Mouse (Mus musculus) T-helper 17 cell (primary cell): ENCODE data around the gene Kng1.
"Not testable (repeated sequence)": the region's sequence is repeated elsewhere in the genome, so short reads cannot be mapped to it uniquely, and the experiment has no call there.

Experiments used
- in situ Hi-C, 2 experiments: fragments of 300-600 bp; cut with MboI, MseI; formaldehyde crosslinking; loops; 1 replicate in 1 of 2; 2 replicates in 1 of 2; pipeline ENCODE4 v1.15.1; 2025; ENCODE audit warnings: high pct_unique_total_duplicates in 2 of 2

The Kng1 gene

GRCm38 (mm10) chr16:23091345-23091744, 33.7 kb downstream of the Kng1 start:
- in situ Hi-C loops = loop anchor here in 1 of 2 experiments (5.0 kb wide), 1 partner anchor 46 kb away; no protein-coding TSS in a partner anchor

- in situ Hi-C loops = loop anchor here in 1 of 2 experiments (5.0 kb wide), 1 partner anchor 44 kb away; no protein-coding TSS in a partner anchor
Observed at GRCm38 (mm10) chr16:23093321-23093953, 35.8 kb downstream of the Kng1 start.

GRCm38 (mm10) chr16:23094136-23094535, 36.5 kb downstream of the Kng1 start:
- in situ Hi-C loops = loop anchor here in 1 of 2 experiments (5.0 kb wide), 1 partner anchor 43 kb away; no protein-coding TSS in a partner anchor

GRCm38 (mm10) chr16:23095581-23095980, 37.9 kb downstream of the Kng1 start:
- in situ Hi-C loops = not testable (repeated sequence)

- in situ Hi-C loops = not testable (repeated sequence)
Observed at GRCm38 (mm10) chr16:23096886-23097285, 39.2 kb downstream of the Kng1 start.

GRCm38 (mm10) chr16:23097290-23098104, 39.8 kb downstream of the Kng1 start:
- in situ Hi-C loops = not testable (repeated sequence)

- in situ Hi-C loops = not testable (repeated sequence)
Observed at GRCm38 (mm10) chr16:23098105-23098452, 40.4 kb downstream of the Kng1 start.

GRCm38 (mm10) chr16:23099632-23100031, 42.0 kb downstream of the Kng1 start:
- in situ Hi-C loops = loop anchor here in 1 of 2 experiments (25.0 kb wide), 1 partner anchor 837 kb away; the partner anchor contains the start of gene Tra2b

GRCm38 (mm10) chr16:23100099-23100575, 42.5 kb downstream of the Kng1 start:
- in situ Hi-C loops = loop anchor here in 1 of 2 experiments (25.0 kb wide), 1 partner anchor 838 kb away; the partner anchor contains the start of gene Tra2b

GRCm38 (mm10) chr16:23100613-23101012, 42.9 kb downstream of the Kng1 start:
- in situ Hi-C loops = loop anchor here in 1 of 2 experiments (25.0 kb wide), 1 partner anchor 838 kb away; the partner anchor contains the start of gene Tra2b

GRCm38 (mm10) chr16:23102340-23103037, 44.8 kb downstream of the Kng1 start:
- in situ Hi-C loops = loop anchor here in 1 of 2 experiments (25.0 kb wide), 1 partner anchor 840 kb away; the partner anchor contains the start of gene Tra2b

- in situ Hi-C loops = loop anchor here in 1 of 2 experiments (25.0 kb wide), 1 partner anchor 841 kb away; the partner anchor contains the start of gene Tra2b
Observed at GRCm38 (mm10) chr16:23103038-23103745, 45.5 kb downstream of the Kng1 start.

- in situ Hi-C loops = loop anchor here in 1 of 2 experiments (25.0 kb wide), 1 partner anchor 842 kb away; the partner anchor contains the start of gene Tra2b
Observed at GRCm38 (mm10) chr16:23103841-23104240, 46.2 kb downstream of the Kng1 start.

GRCm38 (mm10) chr16:23106121-23106520, 48.5 kb downstream of the Kng1 start:
- in situ Hi-C loops = loop anchor here in 1 of 2 experiments (25.0 kb wide), 1 partner anchor 844 kb away; the partner anchor contains the start of gene Tra2b

- in situ Hi-C loops = loop anchor here in 1 of 2 experiments (25.0 kb wide), 1 partner anchor 845 kb away; the partner anchor contains the start of gene Tra2b
Observed at GRCm38 (mm10) chr16:23107231-23107942, 49.7 kb downstream of the Kng1 start, which contains the start of gene Eif4a2. Gene Eif4a2, plus strand, starts transcription at chr16:23107444.

- in situ Hi-C loops = loop anchor here in 1 of 2 experiments (25.0 kb wide), 1 partner anchor 846 kb away; the partner anchor contains the start of gene Tra2b
Observed at GRCm38 (mm10) chr16:23107946-23108759, 50.5 kb downstream of the Kng1 start.

GRCm38 (mm10) chr16:23108943-23109342, 51.3 kb downstream of the Kng1 start:
- in situ Hi-C loops = loop anchor here in 1 of 2 experiments (25.0 kb wide), 1 partner anchor 847 kb away; the partner anchor contains the start of gene Tra2b
